Mouse (Mus musculus) NIH3T3 (cell line): Measurements from ENCODE around the gene Crlf1.

Experiments used
- DNase-seq: peaks from one replicate; pipeline ENCODE4 v3.0.0-alpha.2; 2012; ENCODE audit warnings: low read depth

Gene Crlf1

DNA sequence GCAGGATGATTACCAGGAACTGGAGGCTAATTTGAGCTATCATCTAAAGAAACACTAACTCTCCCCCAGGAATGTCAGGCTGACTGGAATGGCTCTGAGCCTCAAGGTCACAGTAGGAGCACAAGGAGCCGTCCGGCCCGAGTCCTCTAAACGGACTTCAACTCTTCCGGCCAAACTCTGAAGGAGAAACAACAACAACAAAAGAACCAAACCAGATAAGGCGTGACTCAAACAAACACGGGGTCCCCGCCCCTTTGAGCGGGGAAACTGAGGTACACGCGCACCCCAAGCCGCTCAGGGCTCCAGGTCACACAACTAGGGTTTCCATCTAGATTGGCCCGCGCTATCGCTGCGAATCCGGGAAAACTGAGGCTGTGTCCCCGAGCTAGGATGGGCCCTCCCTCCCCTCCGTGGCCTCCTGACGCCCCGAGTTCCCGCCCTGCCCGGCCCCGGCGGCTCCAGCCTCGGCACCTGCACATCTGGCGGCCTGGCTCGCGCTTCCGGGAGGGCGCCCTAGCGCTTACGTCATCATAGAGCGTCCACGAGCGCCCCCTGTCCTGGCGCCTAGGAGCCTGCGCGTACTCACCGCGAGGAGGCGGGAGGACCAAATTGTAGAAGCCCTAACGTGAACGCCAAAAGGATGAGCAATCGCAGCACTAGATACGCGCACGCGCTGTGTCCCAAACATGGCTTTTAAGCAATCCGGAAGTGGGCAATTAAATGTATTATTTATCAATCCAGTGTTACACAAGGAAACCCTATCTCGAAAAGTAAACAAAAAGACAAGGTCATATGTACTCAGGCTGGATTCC lies 29.8 kb downstream of the Crlf1 start:
- DNase-seq: peak; percentile 99

- DNase-seq: no peak
Observed at GRCm38 (mm10) chr8:70527111-70527511, 34.2 kb downstream of the Crlf1 start.

GRCm38 (mm10) chr8:70527512-70528181 lies 34.7 kb downstream of the Crlf1 start, which contains the start of the genes Fkbp8 and Kxd1:
Gene Fkbp8, plus strand, starts transcription at chr8:70527724.
Gene Kxd1, minus strand, starts transcription at chr8:70527956.
- peak; percentile 96 for DNase-seq

- DNase-seq: no peak
Observed at GRCm38 (mm10) chr8:70528182-70528797, 35.3 kb downstream of the Crlf1 start.

DNA sequence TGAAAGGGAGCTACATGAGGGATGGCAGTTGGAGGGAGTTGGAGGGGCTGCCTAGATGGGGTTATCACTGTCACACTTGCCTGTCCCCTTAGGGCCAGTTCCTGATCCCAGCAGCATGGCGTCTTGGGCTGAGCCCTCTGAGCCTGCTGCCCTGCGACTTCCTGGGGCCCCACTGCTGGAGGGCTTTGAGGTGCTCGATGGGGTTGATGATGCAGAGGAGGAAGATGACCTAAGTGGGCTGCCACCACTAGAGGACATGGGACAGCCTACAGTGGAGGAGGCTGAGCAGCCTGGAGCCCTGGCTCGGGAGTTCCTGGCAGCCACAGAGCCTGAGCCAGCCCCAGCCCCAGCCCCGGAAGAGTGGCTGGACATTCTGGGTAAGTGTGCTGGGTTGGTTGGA lies 36.3 kb downstream of the Crlf1 start:
- DNase-seq: no peak

- no peak for DNase-seq
Observed at GRCm38 (mm10) chr8:70529741-70530161, 36.8 kb downstream of the Crlf1 start.

- no peak for DNase-seq
Observed at GRCm38 (mm10) chr8:70530314-70530713, 37.4 kb downstream of the Crlf1 start.

- DNase-seq: no peak
Observed at GRCm38 (mm10) chr8:70534281-70534680, 41.3 kb downstream of the Crlf1 start.

- DNase-seq: no peak
Observed at GRCm38 (mm10) chr8:70535221-70535620, 42.3 kb downstream of the Crlf1 start.

- DNase-seq: no peak
Observed at GRCm38 (mm10) chr8:70535701-70536100, 42.7 kb downstream of the Crlf1 start.

DNA sequence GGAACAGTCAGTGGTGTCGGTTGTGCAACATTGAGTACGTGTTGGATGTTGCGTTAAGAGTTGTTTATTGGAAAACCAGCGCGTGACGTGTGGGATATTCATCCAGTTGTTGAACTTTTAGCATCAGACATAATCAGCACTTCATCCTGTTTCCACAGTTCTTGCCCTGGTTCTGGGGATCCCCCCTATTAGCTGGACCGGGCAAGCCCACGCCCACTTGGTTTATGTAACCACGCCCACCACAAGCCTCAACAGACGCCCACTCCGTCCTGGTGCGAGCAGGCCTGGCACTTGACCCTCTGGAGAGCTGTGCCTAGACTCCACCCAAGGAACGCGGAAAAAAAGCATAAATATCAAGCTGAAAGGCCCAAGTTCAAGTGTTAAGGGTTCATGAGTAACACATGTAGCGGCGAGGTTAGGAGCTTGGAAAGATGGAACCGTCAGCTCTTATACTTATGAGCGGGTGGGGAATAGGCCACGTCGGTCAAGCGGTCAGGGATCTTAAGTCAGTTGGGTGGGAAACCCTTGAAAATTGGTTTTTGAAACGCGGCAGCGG lies 45.1 kb downstream of the Crlf1 start:
- DNase-seq: peak; percentile 84

DNA sequence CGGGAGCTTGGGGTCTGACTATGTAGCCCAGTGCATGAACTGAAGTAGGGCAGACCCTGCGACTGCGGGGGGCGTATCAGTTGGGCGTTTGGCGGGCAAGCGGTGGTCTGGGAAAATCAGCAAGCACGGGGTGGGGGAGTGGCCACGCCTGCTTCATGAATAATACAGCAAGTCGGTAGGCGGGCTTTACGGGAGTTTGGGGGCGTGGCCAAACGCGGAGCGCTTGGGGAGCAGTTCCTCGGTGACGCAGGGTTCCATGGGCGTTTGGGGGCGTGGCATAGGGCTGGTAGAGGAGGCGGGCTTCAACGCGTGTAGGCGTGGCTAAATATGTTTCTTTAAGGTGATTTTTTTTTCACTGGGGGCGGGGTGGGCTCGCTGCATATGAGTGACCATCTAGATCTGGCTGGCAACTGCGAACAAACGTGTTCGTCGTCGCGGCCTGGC lies 45.7 kb downstream of the Crlf1 start:
- DNase-seq: peak; percentile 100

GRCm38 (mm10) chr8:70539077-70539813 lies 46.3 kb downstream of the Crlf1 start, which contains the start of gene Ell:
Gene Ell, plus strand, starts transcription at chr8:70539457.
- DNase-seq: peak; percentile 100

DNA sequence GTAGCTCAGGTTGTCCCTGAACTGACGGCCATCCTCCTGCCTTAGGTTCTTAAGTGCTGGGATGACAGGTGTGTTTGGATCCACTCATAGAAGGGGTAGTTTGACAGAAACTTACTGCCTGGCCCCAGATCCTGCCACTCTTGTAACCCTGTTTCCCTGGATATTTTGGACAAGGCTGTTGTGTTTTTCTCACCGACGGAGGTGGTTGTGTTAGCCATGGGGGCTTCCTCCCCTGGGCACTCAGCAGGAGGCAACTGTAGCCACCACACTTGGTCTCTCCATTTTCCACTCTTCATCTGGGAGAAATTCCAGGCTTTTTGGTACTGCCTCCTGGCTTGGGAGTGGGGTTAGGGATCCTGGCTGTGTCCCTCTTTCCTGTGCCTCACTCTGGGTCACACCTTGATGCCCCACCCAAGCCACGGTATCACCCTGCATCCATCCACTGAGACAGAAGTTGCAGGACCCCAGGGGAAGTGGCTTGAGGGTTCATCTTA lies 47.1 kb downstream of the Crlf1 start:
- DNase-seq: no peak

DNA sequence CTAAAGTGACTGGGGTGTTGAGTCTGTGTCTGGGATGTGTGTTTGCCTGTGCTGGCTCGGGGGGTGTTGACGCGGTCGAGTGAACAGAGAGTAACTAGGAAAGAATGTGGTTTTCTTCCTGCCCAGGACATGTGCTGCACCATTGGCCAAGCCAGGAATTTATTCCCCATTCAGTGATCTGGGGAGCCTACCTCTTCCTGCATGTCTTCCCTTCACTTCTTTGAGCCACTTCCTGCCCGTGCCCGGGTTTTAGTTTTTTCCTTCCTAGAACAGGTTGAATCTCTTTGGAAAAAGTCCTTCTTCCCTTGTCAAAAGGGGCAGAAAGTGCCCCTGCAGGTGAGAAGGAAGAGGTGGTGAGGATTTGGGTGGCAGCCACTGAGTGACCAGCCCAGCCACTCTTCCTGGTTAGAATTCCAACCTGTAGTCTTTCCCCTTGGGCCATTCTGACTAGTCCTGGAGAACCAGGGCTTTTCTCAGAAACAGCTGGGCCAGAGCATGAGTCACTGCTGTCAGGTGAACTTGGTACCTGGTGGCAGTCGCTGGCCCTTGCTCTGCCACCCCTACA lies 47.6 kb downstream of the Crlf1 start:
- peak; percentile 72 for DNase-seq

DNA sequence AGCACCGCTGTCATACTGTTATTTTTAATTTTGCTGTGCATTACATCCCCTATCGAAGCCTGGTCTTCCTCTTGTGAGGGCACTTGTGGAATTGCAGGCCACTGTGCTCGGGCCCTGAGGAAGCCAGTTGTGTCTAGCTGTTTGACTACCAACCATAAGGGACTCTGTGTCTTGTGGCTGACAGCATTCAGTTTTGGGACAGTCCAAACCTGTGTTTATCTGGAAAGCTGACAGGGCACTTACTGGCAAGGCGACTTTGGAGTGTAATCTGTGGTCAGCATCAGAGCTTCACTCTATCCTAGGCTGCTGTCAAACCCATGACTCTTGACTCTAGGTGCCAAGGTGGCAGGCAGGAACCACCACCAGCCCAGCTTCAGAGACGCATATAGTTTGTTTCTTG lies 48.1 kb downstream of the Crlf1 start:
- no peak for DNase-seq

- peak; percentile 54 for DNase-seq
Observed at GRCm38 (mm10) chr8:70544200-70544687, 51.3 kb downstream of the Crlf1 start.

DNA sequence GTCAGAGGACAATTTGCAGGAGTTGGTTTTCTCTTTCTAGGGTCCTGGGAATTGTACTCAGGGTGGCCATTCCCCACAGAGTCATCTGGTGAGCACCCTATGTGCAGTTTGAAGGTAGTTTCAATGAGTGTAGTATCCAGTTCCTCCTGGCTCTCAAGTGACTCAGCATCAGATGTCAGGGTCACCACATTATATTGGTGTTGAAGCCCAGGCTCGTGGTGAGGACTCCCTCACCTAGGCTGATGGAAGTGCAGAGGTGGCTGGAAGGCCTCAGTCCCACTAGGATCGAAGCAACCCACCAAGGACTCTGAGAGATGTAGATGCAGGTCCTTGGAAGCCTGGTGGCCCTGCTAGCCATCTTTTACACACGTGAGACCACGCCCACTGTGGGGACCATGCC lies 53.5 kb downstream of the Crlf1 start:
- no peak for DNase-seq

GRCm38 (mm10) chr8:70547762-70548161 lies 54.8 kb downstream of the Crlf1 start:
- DNase-seq: no peak

DNA sequence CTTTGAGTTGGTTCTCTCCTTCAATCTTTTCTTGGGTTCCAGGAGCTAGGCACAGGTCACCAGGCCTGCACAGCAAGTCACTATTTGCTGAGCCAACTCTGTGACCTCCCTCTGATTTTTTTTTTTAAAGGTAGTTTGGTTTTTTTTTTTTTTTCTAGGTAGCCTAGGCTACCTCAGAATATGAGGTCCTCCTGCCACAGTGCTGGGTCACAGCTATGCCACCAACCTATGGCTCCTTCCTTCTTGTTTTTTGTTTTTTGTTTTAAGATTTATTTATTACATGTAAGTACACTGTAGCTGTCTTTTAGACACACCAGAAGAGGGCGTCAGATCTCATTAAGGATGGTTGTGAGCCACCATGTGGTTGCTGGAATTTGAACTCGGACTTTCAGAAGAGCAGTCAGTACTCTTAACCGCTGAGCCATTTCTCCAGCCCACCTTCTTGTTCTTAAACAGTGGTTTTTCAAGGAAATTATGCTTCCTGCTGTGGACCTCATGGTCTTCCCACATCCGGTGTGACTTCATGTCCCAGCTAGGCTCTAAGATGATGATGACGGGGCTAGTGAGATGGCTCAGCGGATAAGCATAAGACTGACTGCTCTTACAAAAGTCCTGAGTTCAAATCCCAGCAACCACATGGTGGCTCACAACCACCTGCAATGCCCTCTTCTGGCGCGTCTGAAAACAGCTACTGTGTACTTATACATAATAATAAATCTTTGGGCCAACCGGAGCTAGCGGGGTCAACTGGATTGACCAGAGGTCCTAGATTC lies 56.6 kb downstream of the Crlf1 start:
- DNase-seq: no peak
